Mouse (Mus musculus) mesoderm, embryonic 11.5 days (tissue): ENCODE measurements around the gene Cdk2ap2.
"Not testable (repeated sequence)": the region's sequence is repeated elsewhere in the genome, so short reads cannot be mapped to it uniquely, and the experiment has no call there.

Experiments
- DNase-seq: peaks from one replicate; pipeline ENCODE4 v3.0.0-alpha.2; 2012; ENCODE audit warnings: low read depth, low spot score

The Cdk2ap2 gene

GRCm38 (mm10) chr19:4115816-4116215 lies 18.8 kb downstream of the Cdk2ap2 start:
- no peak for DNase-seq

DNA sequence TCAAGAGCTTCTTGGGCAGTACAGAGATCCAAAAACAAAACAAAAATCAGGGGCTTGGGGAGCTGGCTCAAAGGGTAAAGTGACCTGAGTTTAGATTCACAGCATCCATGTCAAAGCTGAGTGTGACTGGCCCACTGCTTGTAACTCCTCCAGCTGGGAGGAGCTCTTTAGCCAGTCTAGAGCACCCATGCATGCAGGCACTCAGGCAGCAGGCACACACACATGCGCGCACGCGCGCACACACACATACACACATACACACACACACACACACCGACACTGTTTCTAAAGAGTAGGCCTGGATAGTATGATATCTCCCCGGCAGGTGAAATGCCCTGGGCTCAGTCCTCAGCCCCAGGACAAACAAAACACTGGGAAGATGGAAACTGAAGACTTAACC lies 20.0 kb downstream of the Cdk2ap2 start:
- DNase-seq, result no peak

DNA sequence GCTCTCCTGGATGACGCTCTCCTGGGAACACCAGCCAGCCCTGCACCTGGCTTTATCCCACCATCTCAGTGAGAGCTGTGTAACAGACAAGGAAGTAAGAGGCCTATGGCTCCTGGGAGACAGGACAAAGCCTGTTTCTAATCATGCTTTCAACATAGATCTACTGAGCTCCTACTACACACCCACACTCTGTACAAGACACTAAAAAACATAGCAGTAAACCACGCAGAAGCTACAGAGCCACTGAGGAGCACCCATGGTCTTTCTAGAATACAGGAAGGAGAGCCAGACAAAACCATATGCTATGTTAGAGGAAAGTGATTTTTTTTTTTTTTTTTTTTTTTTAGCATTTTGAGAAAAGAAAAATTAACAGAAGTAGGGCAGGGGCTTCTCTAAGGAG lies 21.4 kb downstream of the Cdk2ap2 start:
- DNase-seq, result no peak

- no peak for DNase-seq
Observed at GRCm38 (mm10) chr19:4119716-4120487, 22.9 kb downstream of the Cdk2ap2 start.

DNA sequence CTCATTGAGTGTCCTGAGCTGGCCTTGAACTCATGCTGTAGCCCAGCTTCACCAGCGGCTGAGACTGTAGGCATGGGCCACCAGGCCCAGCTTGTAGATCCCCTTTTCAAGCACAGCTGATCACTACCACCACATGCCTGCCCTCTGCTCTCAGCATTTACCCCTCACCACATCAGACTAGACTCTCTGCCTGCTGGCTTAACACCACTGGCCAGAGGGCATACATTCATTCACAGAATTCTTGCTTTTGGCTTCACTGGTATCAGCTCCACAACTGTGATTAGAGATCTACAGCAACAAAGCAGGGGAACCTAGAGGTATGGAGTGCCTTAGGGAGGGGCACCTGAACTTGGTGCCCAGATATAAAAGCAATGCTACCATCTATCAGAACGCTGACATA lies 23.5 kb downstream of the Cdk2ap2 start:
- DNase-seq, result no peak

GRCm38 (mm10) chr19:4121097-4121805 lies 24.3 kb downstream of the Cdk2ap2 start:
- peak; percentile 98 for DNase-seq

DNA sequence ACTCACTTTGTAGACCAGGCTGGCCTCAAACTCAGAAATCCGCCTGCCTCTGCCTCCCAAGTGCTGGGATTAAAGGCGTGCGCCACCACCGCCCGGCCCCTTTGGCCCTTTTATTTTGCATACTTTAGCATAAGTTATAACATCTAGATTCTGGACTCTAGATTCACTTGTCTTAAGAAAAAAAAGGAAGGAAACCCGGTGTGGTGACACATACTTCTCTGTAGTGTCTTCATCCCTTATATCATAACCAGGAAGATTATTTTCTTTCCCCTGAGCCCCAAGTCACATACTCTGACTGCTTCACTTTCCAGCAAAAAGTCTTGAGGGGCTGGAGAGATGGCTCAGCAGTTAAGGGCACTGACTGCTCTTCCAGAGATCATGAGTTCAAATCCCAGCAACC lies 24.9 kb downstream of the Cdk2ap2 start:
- not testable (repeated sequence) for DNase-seq

- DNase-seq, result no peak
Observed at GRCm38 (mm10) chr19:4122411-4123370, 25.7 kb downstream of the Cdk2ap2 start.

DNA sequence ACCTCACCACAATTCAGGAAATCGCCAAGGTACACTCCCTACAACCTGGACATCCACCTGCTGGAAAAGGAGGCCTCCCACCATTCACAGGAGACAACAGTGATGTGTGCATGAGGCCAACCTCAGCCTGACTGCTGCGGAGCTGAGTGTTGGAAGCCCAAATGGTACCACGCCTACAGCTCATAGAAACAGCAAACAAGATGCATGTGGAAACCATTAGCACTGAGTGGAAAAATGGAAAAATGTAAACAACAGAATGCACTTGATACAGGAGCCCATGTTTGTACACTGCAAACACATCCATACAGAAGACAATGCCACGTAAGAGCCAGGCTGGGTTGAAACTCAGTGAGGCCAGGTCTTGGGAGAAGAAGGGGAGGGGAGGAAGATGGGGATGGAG lies 27.4 kb downstream of the Cdk2ap2 start:
- DNase-seq, result no peak

- not testable (repeated sequence) for DNase-seq
Observed at GRCm38 (mm10) chr19:4125268-4125667, 28.3 kb downstream of the Cdk2ap2 start.

- DNase-seq, result peak; percentile 98
Observed at GRCm38 (mm10) chr19:4125741-4126696, 29.0 kb downstream of the Cdk2ap2 start, which contains the start of gene Aip. Gene Aip, minus strand, starts transcription at chr19:4125858.

GRCm38 (mm10) chr19:4126759-4127495 lies 29.9 kb downstream of the Cdk2ap2 start:
- no peak for DNase-seq

GRCm38 (mm10) chr19:4129462-4129861 lies 32.5 kb downstream of the Cdk2ap2 start:
- DNase-seq, result no peak

DNA sequence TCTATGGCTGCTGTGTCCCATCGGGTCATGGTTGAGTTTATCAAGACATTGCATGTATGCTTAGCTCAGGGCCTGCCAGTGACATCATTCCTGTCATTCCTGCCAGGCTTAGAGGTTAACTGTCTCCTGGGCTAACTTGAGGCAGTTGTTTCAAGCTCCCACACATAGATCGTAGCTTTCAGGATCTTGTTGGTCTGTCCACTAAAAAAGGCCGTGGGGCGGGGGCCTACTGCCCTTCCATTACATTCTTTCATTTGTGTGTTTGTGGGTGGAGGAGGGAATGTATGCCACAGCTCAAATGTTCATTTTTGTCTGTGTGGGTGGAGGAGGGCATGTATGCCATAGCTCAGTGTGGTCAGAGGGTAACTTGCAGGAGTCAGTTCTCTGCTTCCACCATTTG lies 33.1 kb downstream of the Cdk2ap2 start:
- no peak for DNase-seq

GRCm38 (mm10) chr19:4131075-4131474 lies 34.1 kb downstream of the Cdk2ap2 start:
- no peak for DNase-seq

DNA sequence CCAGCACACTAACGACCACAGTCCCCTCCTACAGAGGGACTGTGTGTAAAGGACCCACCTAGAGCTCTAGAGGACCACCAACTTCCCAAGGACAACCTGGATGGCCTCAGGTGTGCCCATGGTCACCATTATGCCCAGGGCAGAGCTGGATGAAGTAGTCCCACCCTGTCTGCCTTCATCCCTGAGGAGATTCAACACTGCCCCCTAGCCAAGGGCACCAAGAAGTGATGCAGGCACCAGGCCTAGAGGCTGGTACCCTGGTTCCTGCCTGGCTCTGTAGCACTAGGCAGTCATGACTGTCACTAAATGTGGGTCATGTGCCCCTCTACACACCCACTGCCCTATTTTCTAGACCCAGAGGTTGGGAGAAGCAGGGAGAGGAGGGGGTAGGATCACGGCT lies 34.8 kb downstream of the Cdk2ap2 start:
- no peak for DNase-seq

- no peak for DNase-seq
Observed at GRCm38 (mm10) chr19:4134354-4134753, 37.4 kb downstream of the Cdk2ap2 start.

GRCm38 (mm10) chr19:4135229-4135962 lies 38.4 kb downstream of the Cdk2ap2 start:
- not testable (repeated sequence) for DNase-seq

DNA sequence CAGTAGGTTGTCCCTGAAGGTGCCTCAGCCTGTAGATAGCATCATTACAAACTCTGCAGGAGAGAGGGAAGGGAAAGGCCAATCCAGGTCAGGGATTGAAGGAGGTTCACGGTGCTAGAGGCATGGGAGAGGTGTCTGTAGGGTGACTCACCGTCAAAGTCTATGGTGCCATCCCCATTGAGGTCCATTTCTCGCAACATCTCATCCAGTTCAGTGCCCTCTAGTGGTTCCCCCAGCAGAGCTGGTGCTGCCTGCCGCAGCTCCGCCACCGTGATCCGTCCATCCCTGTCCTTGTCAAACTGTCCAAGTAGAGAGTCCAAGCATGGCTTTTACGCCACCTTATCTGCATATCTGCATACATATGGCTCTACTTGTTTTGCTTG lies 39.0 kb downstream of the Cdk2ap2 start:
- not testable (repeated sequence) for DNase-seq
